Mouse (Mus musculus): ENCODE measurements around the gene Acat3. TPM values are rescaled to one million over a fixed set of nuclear protein-coding genes. Genes with fewer than 3 reads are reported as not detected.
"Not testable (repeated sequence)": the region's sequence is repeated elsewhere in the genome, so short reads cannot be mapped to it uniquely, and the experiment has no call there.

Gene Acat3
- total RNA-seq, 2 experiments from 2014 or later, result 5.8 to 6.5 TPM

DNA sequence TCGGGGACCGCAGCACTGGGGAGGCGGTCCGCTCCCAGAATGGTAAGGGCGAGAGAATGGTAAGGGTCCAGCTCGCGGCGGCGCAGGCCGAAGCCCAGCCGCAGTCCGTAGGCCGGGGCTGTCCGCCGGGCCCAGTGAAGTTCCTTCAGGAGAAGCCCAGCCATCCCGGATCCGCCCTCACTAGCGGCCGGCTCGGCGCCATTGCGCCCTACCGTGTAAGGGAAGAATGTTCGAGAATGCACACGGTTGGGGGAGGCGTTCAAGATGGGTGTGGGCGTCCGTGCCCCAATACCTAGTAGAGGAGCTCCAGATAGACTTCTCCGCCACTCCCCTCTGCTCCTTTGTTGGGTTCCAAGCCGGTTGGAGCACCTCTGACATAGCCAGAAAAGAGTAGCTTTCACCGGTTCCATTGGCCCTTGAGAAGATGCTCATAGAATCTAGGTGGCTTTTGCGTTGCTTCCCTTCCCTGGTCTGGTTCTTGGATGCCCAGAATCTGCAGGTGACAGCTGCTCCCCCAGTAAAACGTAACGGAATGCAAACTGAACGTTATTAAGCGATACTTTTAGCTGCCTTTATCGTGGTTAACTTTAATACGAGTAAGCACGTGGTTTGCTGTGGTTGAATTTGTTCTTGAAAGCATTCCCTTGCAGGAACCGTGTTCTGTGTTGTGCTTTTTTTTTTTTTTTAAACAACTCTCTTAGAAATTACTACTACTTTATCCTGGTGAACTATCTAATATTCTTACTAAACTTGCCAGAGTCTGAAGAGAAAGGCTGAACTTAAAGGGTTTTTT is 23.6 kb downstream of the Acat3 start:
- peak; percentile 42 to 51 for DNase-seq (ENCODE audit: low spot score in 2 of 2)

DNA sequence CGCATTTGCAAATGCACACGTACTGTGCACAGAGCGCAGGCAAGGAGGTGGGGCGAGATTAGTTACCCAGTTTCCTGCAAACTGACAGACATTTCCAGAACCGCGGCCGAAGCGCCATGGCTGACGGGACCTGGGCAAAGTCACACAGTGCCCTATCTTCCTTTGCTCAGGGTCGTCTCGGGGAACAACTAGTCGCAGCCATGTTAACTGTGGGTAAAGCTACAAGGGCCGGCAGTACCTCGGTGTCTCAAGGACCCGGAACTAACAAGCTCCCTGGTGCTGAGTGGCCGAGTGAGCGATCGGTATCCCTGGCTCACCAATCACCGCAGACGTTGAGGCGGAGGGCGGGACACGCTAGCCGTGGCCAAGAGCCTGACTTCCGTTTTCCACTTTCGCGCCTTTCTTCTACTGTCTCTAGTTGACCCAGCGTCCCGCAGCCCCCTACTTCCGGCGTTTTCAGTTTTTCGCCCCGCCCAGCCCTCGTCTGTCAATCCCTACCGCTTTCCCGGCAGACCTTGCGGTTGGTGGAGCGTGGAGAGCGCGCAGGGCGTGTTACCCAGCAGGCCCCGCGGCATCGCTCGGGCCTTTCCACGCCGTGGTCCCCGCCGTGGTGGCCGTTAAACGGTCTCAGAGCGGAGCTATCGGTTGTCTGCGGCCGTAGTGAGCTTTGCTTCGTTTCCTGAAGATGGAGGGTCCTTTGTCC is 24.4 kb downstream of the Acat3 start, which contains the start of gene Mrpl18:
Gene Mrpl18, minus strand, starts transcription at position 465 of the 703 bp plus-strand sequence.
- peak; percentile 100 for DNase-seq (ENCODE audit: low spot score in 2 of 2)

DNA sequence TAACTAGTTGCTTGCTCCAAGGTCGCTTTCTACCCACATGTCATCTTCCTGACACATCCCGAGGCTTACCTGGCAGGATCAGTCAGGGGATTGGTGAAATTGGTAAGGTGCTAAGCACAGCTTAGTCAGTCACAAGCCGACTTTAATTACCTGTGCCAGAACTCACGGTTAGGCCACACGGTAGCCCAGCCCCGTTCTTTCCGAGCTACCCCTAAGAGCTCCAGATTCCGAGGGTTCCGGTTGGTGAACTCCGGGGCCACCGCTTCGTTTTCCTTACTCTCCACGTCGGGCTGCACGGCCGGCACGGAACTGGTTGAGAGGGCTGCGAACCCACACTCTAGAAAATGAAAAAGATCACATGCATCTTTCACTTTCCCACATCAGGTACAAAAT is 24.9 kb downstream of the Acat3 start, which contains the start of gene Tcp1:
Gene Tcp1, plus strand, starts transcription at position 214 of the 393 bp plus-strand sequence.
- no peak for DNase-seq (ENCODE audit: low spot score in 2 of 2)

DNA sequence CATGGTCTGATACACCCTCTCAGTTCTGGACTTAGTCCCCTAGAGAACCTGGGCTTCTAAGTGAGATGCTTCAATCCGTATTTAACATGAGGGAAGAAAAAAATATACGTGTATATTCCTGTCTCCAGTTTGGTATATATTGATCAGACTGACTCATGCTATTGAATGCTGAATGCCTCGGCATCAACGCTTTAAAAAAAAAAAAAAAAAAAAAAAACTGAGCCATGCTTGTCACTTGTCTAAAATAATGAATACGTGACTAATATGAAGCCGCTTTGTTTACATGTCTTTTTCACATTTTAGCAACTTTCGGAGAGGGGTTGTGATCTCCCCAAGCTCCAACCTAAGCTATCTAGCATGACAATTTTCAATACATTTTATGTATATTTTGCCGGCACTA is 30.0 kb downstream of the Acat3 start:
- DNase-seq (ENCODE audit: low spot score in 2 of 2), result no peak

DNA sequence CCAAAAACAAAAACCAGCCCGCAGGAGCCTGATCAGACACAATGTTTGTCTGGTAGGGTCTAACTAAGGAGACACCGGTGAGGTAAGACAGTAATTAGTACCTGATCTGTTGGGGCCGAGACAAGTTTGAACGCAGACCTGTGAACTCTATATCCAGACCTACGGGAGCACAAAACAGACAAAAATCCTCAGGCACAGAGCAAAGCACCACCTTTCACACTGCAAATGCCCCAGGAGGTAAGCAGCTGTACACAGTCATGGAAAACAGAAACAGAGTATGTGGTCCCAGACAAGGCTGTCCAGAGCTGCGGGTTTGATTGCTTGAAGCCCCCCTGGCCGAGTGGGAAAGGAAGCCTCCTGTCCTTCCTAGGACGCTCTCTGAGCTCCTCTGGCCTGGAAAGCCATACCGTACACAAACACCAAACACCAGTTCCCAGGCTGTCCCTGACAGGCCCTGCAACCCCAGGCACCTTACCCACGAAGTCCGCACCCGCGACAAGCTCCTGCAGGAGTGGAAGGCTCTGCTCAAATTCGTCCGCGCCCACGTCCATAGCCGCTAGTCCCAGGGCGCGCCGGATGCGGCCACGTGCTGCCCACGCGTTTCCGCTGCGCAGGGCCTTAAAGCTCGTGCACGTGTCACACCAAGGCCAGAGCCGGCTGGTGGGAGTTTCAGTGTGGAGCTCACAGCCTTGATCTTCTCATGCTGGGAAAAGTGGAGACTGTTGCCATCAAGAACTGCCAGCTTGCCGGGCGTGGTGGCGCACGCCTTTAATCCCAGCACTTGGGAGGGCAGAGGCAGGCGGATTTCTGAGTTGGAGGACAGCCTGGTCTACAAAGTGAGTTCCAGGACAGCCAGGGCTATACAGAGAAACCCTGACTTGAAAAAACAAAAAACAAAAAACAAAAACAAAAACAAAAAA is 30.8 kb downstream of the Acat3 start, which contains the start of gene Pnldc1:
Gene Pnldc1, minus strand, starts transcription at position 870 of the 920 bp plus-strand sequence.
- no peak for DNase-seq (ENCODE audit: low spot score in 2 of 2)

DNA sequence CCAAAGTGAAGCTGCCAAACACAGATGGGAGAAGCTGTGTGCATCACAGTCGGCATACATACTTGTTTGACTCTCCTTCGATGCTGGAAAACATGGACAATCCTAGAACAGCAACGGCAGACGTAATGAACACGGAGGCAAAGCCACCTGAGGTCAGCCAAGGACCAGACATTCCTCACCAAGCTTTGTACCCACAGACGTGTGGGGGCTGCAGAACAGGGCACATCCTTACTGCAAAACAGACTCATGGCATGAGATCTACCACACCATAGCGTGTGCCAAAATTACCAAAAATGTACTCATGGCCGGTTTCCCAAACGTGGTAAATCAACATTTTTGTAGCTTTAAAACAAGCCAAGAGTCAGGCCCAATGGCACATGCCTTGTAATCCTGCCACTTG is 34.0 kb downstream of the Acat3 start:
- peak in 1 of 2 experiments; percentile 15 for DNase-seq (ENCODE audit: low spot score in 2 of 2)

DNA sequence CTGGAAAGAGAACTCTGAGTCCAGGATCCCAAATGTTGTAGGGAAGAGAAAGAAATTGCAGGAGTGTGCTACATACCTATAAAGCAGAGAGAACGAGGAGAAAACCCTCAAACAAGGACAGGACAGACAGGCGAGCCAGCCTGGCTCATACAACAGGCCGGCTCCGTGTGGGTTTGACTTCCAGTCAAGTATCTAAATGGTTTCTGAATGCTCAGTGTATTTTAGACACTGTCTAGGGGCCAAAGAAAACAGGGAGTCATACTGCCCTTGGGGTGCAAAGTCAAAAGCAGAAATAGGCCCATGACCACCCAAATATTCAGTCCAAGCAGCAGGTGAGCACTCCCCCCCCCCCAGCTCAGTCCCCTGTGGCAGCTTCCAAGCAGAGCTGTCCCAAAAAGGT is 34.6 kb downstream of the Acat3 start:
- no peak for DNase-seq (ENCODE audit: low spot score in 2 of 2)

DNA sequence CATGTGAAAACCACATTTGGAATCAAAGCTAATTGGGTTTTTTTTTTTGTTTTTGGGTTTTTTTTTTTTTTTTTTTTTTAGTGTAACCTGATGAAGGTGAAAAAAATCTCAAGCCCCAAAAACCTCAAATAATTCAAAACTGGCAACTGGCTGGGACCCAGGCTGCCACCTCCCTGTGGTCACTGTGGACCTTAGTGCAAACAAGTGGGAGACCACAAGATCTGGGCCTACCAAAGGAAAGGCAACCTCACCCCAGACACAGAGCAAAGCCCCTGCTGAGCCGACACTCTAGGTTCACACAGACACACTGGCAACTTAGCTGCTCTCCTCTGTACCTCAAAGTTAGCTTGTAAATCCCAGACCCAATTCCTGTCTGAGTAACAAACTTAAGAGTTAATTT is 36.1 kb downstream of the Acat3 start:
- DNase-seq (ENCODE audit: low spot score in 2 of 2), result no peak

DNA sequence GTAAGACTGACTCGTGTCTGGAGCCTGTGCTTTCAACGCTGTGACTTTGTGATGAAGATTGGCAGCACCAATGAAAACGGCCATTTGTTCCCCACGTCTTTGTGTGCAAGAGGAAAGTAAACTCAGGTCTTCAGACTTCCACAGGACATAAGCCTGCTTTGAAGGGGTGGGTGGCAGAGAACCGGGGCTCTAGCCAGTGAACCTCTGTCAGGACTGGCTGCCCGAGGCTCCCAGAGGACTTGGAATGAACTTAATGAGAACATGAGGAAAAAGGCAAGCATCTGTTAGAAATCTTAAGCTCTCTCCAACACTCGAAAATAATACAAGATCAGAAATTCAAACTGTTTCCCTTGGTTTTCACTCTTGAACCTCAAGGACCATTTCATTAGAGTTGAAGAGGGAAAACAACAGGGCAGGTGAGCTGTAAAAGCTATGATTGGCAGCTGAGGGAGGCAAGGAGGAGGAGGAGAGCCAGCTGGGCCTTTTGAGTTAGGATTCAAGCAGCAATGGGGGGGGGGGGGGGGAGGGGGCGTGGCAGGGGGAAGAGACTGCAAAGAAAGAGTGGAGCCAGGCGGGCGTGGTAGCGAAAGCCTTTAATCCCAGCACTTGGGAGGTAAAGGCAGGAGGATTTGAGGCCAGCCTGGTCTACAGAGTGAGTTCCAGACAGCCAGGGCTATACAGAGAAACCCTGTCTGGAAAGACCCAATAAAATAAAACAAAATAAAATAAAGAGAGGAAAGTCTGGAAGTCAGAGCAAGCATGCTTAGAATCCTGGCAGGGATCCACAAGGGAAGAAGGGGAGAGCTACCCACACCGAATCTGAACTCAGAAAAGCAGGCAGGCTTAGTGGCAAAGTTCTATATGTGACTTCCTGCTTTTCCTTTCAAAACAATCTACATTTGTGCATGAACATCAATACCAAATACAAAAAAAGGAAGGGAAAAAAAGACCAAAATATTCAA is 36.7 kb downstream of the Acat3 start:
- DNase-seq (ENCODE audit: low spot score in 2 of 2), result no peak

DNA sequence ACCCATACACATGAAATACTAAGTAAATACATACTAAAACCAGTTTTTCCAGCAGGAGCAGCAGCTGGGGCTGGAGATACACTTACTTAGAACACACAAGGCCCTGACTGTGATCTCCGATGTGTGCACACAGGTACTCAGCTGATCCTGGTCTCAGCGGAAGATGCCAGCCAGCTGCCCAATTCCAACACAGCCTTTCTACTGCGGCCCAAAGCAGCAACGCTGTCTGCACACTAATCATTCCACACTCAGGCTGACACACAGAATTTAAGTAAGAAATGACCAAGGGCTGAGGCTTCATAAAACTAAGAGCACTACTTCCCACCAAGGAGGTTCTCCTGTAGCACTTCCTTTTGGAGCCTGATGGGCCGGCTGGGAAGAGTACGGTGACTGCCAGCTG is 38.1 kb downstream of the Acat3 start:
- no peak for DNase-seq (ENCODE audit: low spot score in 2 of 2)

DNA sequence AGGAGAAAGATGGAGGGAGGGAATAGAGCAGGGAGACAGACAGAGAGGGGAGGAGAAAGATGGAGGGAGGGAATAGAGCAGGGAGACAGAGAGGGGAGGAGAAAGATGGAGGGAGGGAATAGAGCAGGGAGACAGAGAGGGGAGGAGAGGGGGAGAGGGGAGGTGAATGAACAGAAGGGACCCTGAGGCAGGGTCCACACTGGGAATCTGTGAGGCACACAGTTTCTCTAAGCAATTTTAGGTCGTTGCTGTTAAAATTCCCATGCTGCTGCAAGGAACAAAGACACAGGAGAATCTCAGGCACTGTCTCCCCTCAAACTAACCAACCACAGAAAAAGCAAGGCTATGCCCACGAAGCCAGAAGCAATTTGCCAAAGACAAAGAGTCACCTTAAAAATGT is 41.8 kb downstream of the Acat3 start:
- DNase-seq (ENCODE audit: low spot score in 2 of 2), result not testable (repeated sequence)

DNA sequence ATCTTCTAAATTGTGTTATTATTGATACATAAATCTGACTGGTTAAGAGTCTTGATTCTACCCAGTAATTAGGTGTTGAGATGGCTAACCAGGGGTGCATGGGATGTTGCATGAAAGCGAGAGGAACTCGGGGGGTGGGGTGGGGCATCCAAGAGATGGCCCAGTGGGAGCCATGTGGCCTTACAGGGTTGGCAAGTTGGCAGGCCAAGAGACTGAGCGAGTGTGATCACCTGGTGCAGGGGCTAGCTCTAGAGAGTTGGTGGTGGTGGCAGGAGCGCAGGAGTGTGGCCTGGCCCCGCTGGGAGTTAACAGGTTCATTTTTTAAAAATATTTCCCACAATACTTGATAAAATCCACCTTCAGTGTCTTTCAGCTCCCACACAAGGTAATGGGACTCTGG is 42.7 kb downstream of the Acat3 start:
- DNase-seq (ENCODE audit: low spot score in 2 of 2), result no peak

DNA sequence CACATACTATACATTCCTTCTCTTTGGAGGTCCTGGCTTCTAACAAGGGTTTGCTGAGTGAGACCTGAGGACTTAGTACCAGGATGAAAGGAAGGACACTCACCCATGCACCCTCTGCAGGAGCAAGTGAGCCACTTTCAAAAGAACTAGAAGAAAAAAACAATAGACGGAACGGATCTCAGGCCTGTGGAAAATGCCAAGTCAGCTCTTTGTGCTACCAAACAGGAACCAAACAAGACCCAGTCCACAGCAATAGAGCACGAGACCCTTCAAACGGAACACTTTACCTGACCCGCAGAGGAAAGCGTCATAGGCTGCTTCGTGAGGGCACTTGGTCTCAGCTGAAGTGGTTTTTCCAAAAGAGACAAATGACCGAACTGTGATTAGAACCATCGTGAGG is 48.4 kb downstream of the Acat3 start:
- no peak for DNase-seq (ENCODE audit: low spot score in 2 of 2)

DNA sequence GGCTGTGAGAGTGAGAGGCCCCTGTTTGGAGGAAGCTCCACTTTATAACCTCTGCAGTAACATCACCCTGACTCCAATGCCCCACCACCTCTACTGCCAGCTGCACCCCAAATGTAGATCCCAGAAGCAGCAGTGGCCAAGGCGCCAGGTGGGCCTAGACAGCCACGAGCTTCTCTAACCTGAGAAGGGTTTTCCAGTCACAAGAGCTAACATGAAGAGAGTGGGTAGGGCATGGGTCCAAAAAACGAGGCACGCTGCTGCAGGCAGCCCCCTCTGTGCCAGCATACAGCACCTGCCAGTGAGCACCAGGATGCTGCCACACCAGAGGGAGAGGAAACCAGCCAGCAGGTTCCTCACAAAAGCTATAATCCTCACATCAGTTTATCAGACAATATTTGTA is 49.3 kb downstream of the Acat3 start:
- no peak for DNase-seq (ENCODE audit: low spot score in 2 of 2)

DNA sequence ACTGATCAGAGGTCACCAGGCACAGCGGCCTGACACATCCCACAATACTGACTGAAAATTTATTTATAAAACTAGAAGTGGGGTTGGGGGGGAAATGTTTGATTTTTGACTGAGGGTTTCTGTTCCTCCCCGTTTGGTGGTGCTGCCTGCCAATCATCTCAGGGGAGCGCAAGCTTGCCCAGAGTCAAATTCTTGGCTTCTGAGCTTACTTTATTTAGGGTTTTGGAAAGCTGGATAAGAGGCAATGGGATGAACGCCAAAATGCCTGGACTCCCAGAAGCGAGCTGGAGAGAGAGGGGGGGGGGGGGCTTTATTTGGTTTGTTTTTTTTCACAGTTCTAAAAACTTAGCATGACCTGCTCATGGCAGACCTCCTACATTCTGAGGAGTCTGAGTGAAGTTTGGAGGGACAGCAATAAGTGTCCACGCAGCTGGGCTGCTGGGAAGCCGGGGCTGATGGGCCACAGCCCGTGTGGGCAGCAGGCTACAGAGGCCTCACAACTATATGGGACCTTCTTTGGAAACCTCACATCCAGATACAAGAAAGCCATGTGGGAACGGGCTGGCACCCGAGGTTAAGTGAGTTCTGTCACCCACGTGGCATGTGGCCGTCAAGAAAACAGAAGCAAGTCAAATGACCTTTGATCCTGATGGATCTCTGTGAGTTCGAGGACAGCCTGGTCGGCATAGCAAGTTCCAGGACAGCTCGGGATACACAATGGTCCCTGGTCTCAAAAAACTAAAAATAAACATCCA is 53.2 kb downstream of the Acat3 start:
- DNase-seq (ENCODE audit: low spot score in 2 of 2), result no peak

DNA sequence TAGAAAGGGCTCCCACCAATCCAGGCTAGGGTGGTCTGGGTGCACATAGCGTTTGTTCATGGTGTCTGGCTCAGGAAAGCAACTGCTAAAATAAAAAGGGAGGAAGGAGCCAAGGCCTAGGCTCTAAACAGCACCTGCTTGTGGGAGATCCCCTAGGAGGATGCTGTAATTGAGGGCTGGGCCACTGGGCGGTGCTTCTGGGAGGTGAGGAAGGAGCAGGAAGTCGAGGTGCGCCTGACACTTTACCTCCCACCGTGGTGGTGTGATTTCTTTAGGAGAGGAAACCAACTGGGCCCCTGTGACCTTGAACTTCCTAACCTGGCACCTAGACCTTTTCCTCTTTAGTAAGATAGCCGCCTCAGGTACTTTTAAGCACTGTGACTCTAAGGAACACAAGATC is 53.8 kb downstream of the Acat3 start:
- no peak for DNase-seq (ENCODE audit: low spot score in 2 of 2)

DNA sequence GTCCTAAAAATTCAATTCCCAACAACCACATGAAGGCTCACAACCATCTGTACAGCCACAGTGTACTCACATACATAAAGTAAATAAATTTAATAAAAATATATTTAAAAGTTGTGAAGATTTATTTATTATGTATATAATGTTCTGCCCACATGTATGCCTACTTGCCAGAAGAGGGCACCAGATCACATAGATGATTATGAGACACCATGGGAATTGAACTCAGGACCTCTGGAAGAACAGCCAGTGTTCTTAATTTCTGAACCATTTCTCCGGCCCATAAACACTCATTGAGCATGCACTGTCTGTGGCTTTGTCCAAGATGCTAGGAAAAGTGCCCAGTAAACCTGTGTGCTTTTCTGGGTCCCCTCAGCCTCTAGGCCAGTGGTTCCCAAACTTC is 59.2 kb downstream of the Acat3 start:
- no peak for DNase-seq (ENCODE audit: low spot score in 2 of 2)

DNA sequence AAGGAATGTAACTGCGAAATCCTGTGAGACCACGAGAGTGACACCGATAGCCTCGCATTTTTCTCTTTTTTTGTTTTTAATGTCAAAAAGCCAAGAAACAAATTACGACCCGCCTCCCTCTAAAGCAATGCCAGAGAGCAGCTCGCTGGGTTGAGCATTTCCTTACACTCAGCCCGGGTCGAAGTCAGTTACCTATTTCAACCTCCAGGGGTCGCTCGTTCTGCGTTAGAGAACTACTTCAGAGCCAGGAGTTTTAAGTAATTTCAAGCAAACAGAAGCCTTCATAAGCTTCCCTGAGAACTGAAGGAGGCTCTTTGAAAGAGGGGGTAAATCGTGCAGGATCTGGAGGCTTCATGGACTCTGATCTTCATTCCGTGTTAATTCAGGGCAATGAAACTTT is 60.2 kb downstream of the Acat3 start:
- peak; percentile 64 to 95 for DNase-seq (ENCODE audit: low spot score in 2 of 2)

DNA sequence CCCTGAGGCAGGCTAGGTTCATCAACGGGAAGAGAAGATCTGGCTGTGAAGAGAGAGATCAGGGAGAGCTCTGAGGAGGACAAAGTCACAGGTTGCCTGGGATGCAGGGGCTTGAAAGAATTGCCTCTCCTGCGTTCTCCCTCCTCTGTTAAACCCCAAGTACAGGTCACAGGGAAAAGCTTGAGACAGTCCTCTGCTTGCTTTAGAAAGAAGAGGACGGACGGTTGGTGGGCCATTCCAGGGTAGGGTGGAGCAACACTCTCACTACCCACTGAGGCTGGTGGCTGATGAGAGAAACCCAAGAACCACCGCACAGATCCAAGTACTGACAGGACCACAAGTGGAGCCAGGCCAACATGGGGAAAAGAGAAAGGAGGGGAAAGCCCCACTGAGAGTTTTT is 64.7 kb downstream of the Acat3 start, which contains the start of gene Mrgprh:
Gene Mrgprh, plus strand, starts transcription at position 301 of the 400 bp plus-strand sequence.
- DNase-seq (ENCODE audit: low spot score in 2 of 2), result no peak
